Mouse (Mus musculus) naive thymus-derived CD4-positive, alpha-beta T cell, adult 5 months (primary cell): ENCODE data around the gene 1110059G10Rik. TPM values are rescaled to one million over a fixed set of nuclear protein-coding genes. Genes with fewer than 3 reads are reported as not detected.

Experiments used
- polyA plus RNA-seq: library from polyadenylated mRNA; unstranded; fragments of 100-300 nt; shearing (Covaris generic); gene quantifications from one replicate; pipeline ENCODE4 v1.2.1, GENCODE M21; 2017

The 1110059G10Rik gene
- 21.9 TPM for polyA plus RNA-seq

GRCm38 (mm10) chr9:122950643-122951475 lies at the start of gene 1110059G10Rik, which contains the start of gene Kif15:
Gene 1110059G10Rik (minus strand): TSS chr9:122951000.
Gene Kif15 (plus strand): TSS chr9:122951046.

GRCm38 (mm10) chr9:122922936-122923381 lies 27.8 kb downstream of the 1110059G10Rik start, which contains the start of gene Zfp105:
Gene Zfp105 (plus strand): TSS chr9:122923072.

Other genes with a start within 250 kb of the 1110059G10Rik start
- not detected for gene Topaz1, start 203.7 kb downstream of the 1110059G10Rik start, polyA plus RNA-seq
- 15.2 TPM for gene Tcaim, start 145.5 kb downstream of the 1110059G10Rik start, polyA plus RNA-seq
- 0.52 TPM for gene Gm35549, start 107.0 kb downstream of the 1110059G10Rik start, polyA plus RNA-seq
- 47.2 TPM for gene Zfp445, start 85.0 kb downstream of the 1110059G10Rik start, polyA plus RNA-seq
- 2.5 TPM for gene Zkscan7, start 65.3 kb downstream of the 1110059G10Rik start, polyA plus RNA-seq
- gene Zfp105, start 27.9 kb downstream of the 1110059G10Rik start, polyA plus RNA-seq = not detected
- gene Kif15, start within 50 bp of the 1110059G10Rik start, polyA plus RNA-seq = 2.0 TPM
- 28.0 TPM for gene Tmem42, start 70.3 kb upstream of the 1110059G10Rik start, polyA plus RNA-seq
- 0.46 TPM for gene Tgm4, start 83.7 kb upstream of the 1110059G10Rik start, polyA plus RNA-seq
- gene Zdhhc3, start 162.2 kb upstream of the 1110059G10Rik start, polyA plus RNA-seq = 68.6 TPM
- 55.5 TPM for gene Exosc7, start 162.2 kb upstream of the 1110059G10Rik start, polyA plus RNA-seq
- gene Clec3b, start 199.9 kb upstream of the 1110059G10Rik start, polyA plus RNA-seq = not detected